Mouse (Mus musculus) left cerebral cortex, postnatal 4 days (tissue): ENCODE results near the gene Efna2. TPM values are rescaled to one million over a fixed set of nuclear protein-coding genes. Genes with fewer than 3 reads are reported as not detected.
A peak's percentile ranks its signal among the peaks of the same experiment; 100 is the strongest.
"Not testable (repeated sequence)": the region's sequence is repeated elsewhere in the genome, so short reads cannot be mapped to it uniquely, and the experiment has no call there.

Experiments
- DNase-seq: peaks from one replicate; pipeline ENCODE4 v3.0.0-alpha.2; 2022
- intact Hi-C: fragments of 180-260 bp; cut with DNase I; formaldehyde crosslinking; loops from one replicate; pipeline ENCODE4 v1.15.1; 2025
- total RNA-seq, 2 experiments: library from RNA; stranded (reverse); gene quantifications; 2 replicates each; pipeline ENCODE4 v1.2.3; 2021

Efna2 gene
- total RNA-seq, 2 experiments from 2014 or later, result 25.5 to 28.6 TPM

- intact Hi-C loops, result loop anchor here (2.0 kb wide), 1 partner anchor 17 kb away; the partner anchor contains the start of gene Midn
- peak; percentile 68 for DNase-seq
Measured at GRCm38 (mm10) chr10:80165392-80166128, 13.7 kb upstream of the Efna2 start, which contains the start of gene Cirbp. Gene Cirbp (plus strand): TSS chr10:80165985.

- DNase-seq, intact Hi-C loops: not testable (repeated sequence)
Measured at GRCm38 (mm10) chr10:80166136-80166535, 13.1 kb upstream of the Efna2 start.

- intact Hi-C loops, result no loop called here
- DNase-seq, result peak; percentile 99
Measured at GRCm38 (mm10) chr10:80167460-80168037, 11.7 kb upstream of the Efna2 start.

GRCm38 (mm10) chr10:80168038-80168661 lies 11.1 kb upstream of the Efna2 start:
- peak; percentile 95 for DNase-seq
- intact Hi-C loops, result no loop called here

- DNase-seq, result no peak
- intact Hi-C loops, result no loop called here
Measured at GRCm38 (mm10) chr10:80169070-80169469, 10.2 kb upstream of the Efna2 start.

GRCm38 (mm10) chr10:80169651-80170050 lies 9.6 kb upstream of the Efna2 start:
- intact Hi-C loops, result no loop called here
- DNase-seq, result no peak

- intact Hi-C loops, result no loop called here
- no peak for DNase-seq
Measured at GRCm38 (mm10) chr10:80170052-80170451, 9.2 kb upstream of the Efna2 start.

- intact Hi-C loops, result no loop called here
- DNase-seq, result no peak
Measured at GRCm38 (mm10) chr10:80170601-80171021, 8.7 kb upstream of the Efna2 start.

GRCm38 (mm10) chr10:80171252-80171651 lies 8.0 kb upstream of the Efna2 start:
- intact Hi-C loops, result no loop called here
- DNase-seq, result no peak

- DNase-seq, result no peak
- intact Hi-C loops, result no loop called here
Measured at GRCm38 (mm10) chr10:80171760-80172526, 7.3 kb upstream of the Efna2 start.

GRCm38 (mm10) chr10:80172527-80173292 lies 6.6 kb upstream of the Efna2 start, which contains the start of gene 1600002K03Rik:
Gene 1600002K03Rik (plus strand): TSS chr10:80172944.
- DNase-seq, result peak; percentile 87
- intact Hi-C loops, result no loop called here

GRCm38 (mm10) chr10:80173358-80173757 lies 5.9 kb upstream of the Efna2 start:
- no peak for DNase-seq
- intact Hi-C loops, result no loop called here

- intact Hi-C loops, result no loop called here
- no peak for DNase-seq
Measured at GRCm38 (mm10) chr10:80173955-80174640, 5.2 kb upstream of the Efna2 start.

- intact Hi-C loops, result loop anchor here (1.0 kb wide), 1 partner anchor 71 kb away; no protein-coding TSS in a partner anchor
- DNase-seq, result no peak
Measured at GRCm38 (mm10) chr10:80174705-80175104, 4.6 kb upstream of the Efna2 start.

- peak; percentile 67 for DNase-seq
Measured at GRCm38 (mm10) chr10:80175536-80176269, 3.6 kb upstream of the Efna2 start.

GRCm38 (mm10) chr10:80176270-80176834 lies 2.9 kb upstream of the Efna2 start:
- intact Hi-C loops, result no loop called here
- DNase-seq, result no peak

More at GRCm38 (mm10) chr10:80175536-80176269, 3.6 kb upstream of the Efna2 start:
- intact Hi-C loops, result loop anchor here (1.0 kb wide), 1 partner anchor 70 kb away; no protein-coding TSS in a partner anchor

GRCm38 (mm10) chr10:80177441-80178279 lies 1.6 kb upstream of the Efna2 start:
- intact Hi-C loops, result no loop called here
- DNase-seq, result no peak
